Mouse (Mus musculus) liver, adult 2 months (tissue): Measurements from ENCODE around the gene Rtkn2. TPM values are rescaled to one million over a fixed set of nuclear protein-coding genes. Genes with fewer than 3 reads are reported as not detected.

Experiments used
- DNase-seq: peaks from one replicate; pipeline ENCODE4 v3.0.0-alpha.2; 2011; ENCODE audit warnings: low read depth, low spot score; ENCODE audit errors: extremely low read depth
- H3K27ac ChIP-seq: fragments of 200-500 bp; replicated peaks from 2 replicates; pipeline ENCODE4 v1.5.1; 2012; ENCODE audit warnings: low read depth, mild to moderate bottlenecking, control low read depth, inconsistent platforms, low read length; ENCODE audit not compliant: insufficient read depth
- H3K27me3 ChIP-seq: fragments of 200-500 bp; 2 replicates; pipeline ENCODE4 v1.6.1; 2012; ENCODE audit warnings: mild to moderate bottlenecking, moderate library complexity, low read length, inconsistent platforms; ENCODE audit not compliant: control insufficient read depth, insufficient read depth
- H3K36me3 ChIP-seq: fragments of 200-500 bp; 2 replicates; pipeline ENCODE4 v1.6.1; 2012; ENCODE audit warnings: low read length, inconsistent platforms; ENCODE audit not compliant: control insufficient read depth, insufficient read depth
- H3K4me1 ChIP-seq: fragments of 200-500 bp; 2 replicates; pipeline ENCODE4 v1.6.1; 2011; ENCODE audit warnings: low read length; ENCODE audit not compliant: control insufficient read depth, insufficient read depth
- H3K4me3 ChIP-seq: fragments of 200-500 bp; 2 replicates; pipeline ENCODE4 v1.5.1; 2011; ENCODE audit warnings: low read depth, mild to moderate bottlenecking, control low read depth, low read length, moderate library complexity; ENCODE audit not compliant: insufficient read depth
- H3K79me2 ChIP-seq: fragments of 200-500 bp; 2 replicates; pipeline ENCODE4 v1.6.1; 2012; ENCODE audit warnings: inconsistent platforms, mild to moderate bottlenecking, low read length, moderate library complexity; ENCODE audit not compliant: control insufficient read depth, insufficient read depth
- H3K9ac ChIP-seq: fragments of 200-500 bp; 2 replicates; pipeline ENCODE4 v1.6.1; 2012; ENCODE audit warnings: low read depth, mild to moderate bottlenecking, control low read depth, inconsistent platforms, low read length
- CTCF ChIP-seq: fragments of 200-500 bp; IDR thresholded peaks from 2 replicates; pipeline ENCODE4 v1.5.1; 2011; ENCODE audit warnings: low read depth, low read length, control low read depth
- POLR2A ChIP-seq: fragments of 200-500 bp; IDR thresholded peaks from 2 replicates; pipeline ENCODE4 v1.6.1; 2011; ENCODE audit warnings: low read length, control low read depth; ENCODE audit not compliant: insufficient read depth; ENCODE audit errors: extremely low read depth
- WGBS: fragments of 180-500 bp; shearing (Covaris S2); methylation state at CpG from one replicate; pipeline ENCODE4 v1.1.7; 2018; 5-methylcytosine and 5-hydroxymethylcytosine counted together
- polyA plus RNA-seq: library from polyadenylated mRNA; depleted of rRNA; stranded (reverse); fragments of >200 nt; gene quantifications from 2 replicates; pipeline ENCODE4 v1.2.3, GENCODE M21; 2012
- total RNA-seq: library from RNA; depleted of rRNA; stranded (reverse); fragments of >200 nt; gene quantifications from 2 replicates; pipeline ENCODE4 v1.2.3, GENCODE M21; 2014

Gene Rtkn2
- total and polyA plus RNA-seq, 2 experiments: 0.09 TPM; not detected in 1

DNA sequence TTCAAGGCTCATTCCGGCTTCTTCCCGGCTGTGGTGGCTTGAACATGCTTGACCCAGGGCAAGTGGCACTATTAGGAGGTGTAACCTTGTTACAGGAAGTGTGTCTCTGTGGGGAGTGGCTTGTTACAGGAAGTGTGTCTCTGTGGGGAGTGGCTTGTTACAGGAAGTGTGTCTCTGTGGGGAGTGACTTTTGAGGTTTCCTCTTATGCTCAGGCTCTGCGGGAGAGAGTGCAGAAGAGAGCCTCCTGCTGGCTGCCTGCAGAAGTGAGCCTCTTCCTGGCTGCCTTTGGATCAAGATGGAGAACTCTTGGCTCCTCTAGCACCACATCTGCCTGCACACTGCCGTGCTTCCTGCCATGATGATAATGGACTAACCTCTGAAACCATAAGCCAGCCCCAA, 35.9 kb upstream of the Rtkn2 start:
- Histone ChIP-seq H3K4me1 (no peaks in the 10 kb centered on the region), H3K9ac (no peak overlapping the region), H3K27ac (no peak overlapping the region), H3K4me3 (no peak overlapping the region), H3K27me3 (no peaks in the 10 kb centered on the region), H3K36me3 (no peaks in the 10 kb centered on the region), H3K79me2 (no peaks in the 10 kb centered on the region)
- no peak for TF ChIP-seq CTCF
- TF ChIP-seq POLR2A: no peak
- 88% methylated on average over 4 of the region's 4 CpGs for WGBS
- no peak for DNase-seq

DNA sequence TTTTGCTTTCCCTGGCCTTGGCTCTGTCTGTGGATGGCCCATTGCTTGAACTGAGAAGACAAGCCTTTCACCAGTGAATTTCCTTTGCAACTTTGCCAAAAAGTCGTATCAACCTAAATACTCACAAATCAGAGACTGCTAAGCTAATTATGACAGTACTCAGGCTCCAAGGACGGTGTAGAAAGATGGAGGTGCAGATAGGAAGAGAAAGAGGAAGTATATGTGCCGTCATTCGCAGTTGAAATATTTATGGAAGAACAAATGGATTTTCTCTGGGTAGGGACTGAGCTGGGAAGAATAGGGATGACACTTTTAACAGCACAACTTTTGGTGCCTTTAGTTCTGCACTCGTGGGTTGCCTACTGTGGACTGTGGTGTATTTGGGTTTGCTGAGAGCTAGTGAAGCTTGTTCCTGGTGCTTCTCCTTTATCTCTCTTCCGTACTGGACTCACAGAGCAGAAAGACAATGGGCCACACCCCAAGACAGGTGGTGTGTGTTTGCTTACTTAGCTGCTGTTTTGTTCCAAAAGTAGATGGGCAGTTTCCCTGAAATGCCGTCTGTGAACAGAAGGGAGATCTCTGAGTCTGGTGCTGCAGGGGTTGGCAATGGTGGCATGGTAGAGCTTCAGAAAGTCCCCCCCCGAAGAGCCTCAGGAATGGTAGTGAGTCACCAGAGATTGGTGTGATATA, 29.2 kb upstream of the Rtkn2 start:
- Histone ChIP-seq H3K27ac (no peak overlapping the region), H3K27me3 (peaks cover 2% of the 10 kb centered on the region; the same call in 1 of the 2 replicates), H3K9ac (no peak overlapping the region), H3K36me3 (no peaks in the 10 kb centered on the region), H3K79me2 (no peaks in the 10 kb centered on the region), H3K4me1 (no peaks in the 10 kb centered on the region), H3K4me3 (no peak overlapping the region)
- 72% methylated on average over 8 of the region's 8 CpGs for WGBS
- no peak for TF ChIP-seq CTCF
- TF ChIP-seq POLR2A: no peak
- no peak for DNase-seq

DNA sequence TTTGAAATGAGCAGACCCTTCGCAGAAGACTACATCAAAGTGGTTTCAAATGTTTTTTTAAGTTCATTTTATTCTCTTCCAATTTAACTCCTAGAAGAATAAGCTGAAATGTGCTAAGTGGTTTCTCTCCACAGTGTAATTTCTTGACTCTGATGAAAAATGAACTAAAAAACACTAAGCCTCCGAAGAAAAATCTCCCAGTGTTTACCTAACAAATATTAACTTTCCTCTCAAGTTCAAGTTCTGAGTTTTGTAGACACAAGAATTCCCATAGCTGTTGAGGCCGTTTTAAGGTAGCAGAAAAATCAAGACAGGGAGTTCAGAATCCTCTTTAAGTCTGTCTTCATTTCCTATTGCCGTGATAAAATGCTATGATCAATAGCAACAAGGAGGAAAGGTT, 27.7 kb upstream of the Rtkn2 start:
- Histone ChIP-seq H3K79me2 (no peaks in the 10 kb centered on the region), H3K4me1 (no peaks in the 10 kb centered on the region), H3K36me3 (no peaks in the 10 kb centered on the region), H3K4me3 (no peak overlapping the region), H3K27ac (no peak overlapping the region), H3K9ac (no peak overlapping the region), H3K27me3 (peaks cover 2% of the 10 kb centered on the region; the same call in 1 of the 2 replicates)
- TF ChIP-seq POLR2A: no peak
- no peak for TF ChIP-seq CTCF
- WGBS: 53% methylated on average over 4 of the region's 4 CpGs
- no peak for DNase-seq

DNA sequence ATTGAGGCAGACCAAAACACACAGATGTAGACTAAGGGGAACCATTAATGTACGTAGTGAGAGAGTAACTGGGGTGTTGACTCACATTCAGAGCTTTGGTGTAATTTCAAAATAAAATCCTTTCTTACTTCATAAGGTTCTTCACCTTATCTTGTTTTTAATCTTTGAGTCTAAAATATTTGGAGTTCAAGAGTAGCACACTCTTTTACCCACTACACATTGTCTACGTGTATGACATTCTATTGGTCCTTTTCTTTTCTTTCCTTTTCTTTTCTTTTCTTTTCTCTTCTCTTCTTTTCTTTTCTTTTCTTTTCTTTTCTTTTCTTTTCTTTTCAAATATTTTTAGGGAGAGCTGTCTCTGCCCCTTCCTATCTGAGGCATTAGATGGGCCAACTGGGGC, 23.4 kb upstream of the Rtkn2 start:
- Histone ChIP-seq H3K27me3 (no peaks in the 10 kb centered on the region), H3K79me2 (no peaks in the 10 kb centered on the region), H3K27ac (no peak overlapping the region), H3K9ac (no peak overlapping the region), H3K36me3 (no peaks in the 10 kb centered on the region), H3K4me1 (no peaks in the 10 kb centered on the region), H3K4me3 (no peak overlapping the region)
- TF ChIP-seq CTCF (no peak), POLR2A (no peak)
- DNase-seq: no peak
- 100% methylated on average over 2 of the region's 2 CpGs for WGBS

DNA sequence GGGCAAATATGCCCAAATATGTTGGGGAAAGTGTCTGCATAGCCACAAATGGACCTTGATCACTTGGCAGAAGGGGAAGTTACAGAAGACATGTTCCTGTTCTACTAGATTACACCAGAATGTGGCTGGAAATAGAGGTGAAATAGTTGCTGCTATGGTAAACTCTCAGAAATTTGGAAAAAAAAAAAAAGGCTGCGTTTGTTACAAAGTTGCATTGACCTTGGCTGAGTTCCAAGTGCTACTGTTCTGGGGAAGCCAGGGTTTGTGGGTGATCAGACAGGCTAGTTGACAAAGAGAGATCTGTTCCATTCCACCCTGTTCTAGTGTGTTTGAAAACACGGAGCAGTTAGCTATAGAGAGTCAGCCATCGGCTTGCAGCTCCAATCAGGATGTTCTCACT, 19.4 kb upstream of the Rtkn2 start:
- no peak for TF ChIP-seq POLR2A
- TF ChIP-seq CTCF: no peak
- Histone ChIP-seq H3K79me2 (no peaks in the 10 kb centered on the region), H3K4me1 (no peaks in the 10 kb centered on the region; the same call in 1 of the 2 replicates), H3K27me3 (no peaks in the 10 kb centered on the region), H3K36me3 (no peaks in the 10 kb centered on the region), H3K4me3 (no peak overlapping the region), H3K27ac (no peak overlapping the region), H3K9ac (no peak overlapping the region)
- no peak for DNase-seq
- 56% methylated on average over 3 of the region's 3 CpGs for WGBS

DNA sequence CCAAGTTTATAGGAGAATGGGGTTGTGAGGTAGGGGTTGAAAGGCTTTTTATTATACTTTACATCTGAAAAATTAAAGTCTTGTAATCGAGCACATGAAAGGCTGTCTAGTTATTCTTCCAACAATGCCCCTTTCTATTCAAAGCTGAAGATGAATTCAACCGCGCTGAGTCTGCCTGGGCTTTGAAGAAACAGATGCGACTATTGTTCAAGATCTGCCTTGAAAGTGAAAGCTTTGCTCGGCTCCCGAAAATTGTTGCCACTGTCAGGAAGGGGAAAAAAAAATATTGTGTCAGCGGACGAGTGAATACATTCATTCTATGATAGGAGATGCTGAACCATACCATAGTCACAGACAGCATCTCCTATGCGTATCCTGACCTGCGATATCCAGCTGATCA, 16.9 kb upstream of the Rtkn2 start:
- H3K9ac ChIP-seq: no peak overlapping the region
- no peaks in the 10 kb centered on the region for H3K27me3 ChIP-seq
- no peak for DNase-seq
- H3K27ac ChIP-seq: no peak overlapping the region
- 79% methylated on average over 10 of the region's 10 CpGs for WGBS
- no peaks in the 10 kb centered on the region for H3K36me3 ChIP-seq
- no peak overlapping the region for H3K4me3 ChIP-seq
- H3K4me1 ChIP-seq: no peaks in the 10 kb centered on the region; the same call in 1 of the 2 replicates
- TF ChIP-seq CTCF: no peak
- TF ChIP-seq POLR2A: no peak
- H3K79me2 ChIP-seq: no peaks in the 10 kb centered on the region
